Mouse (Mus musculus) forebrain, embryonic 11.5 days (tissue): Measurements from ENCODE around the gene Gm7971. TPM values are rescaled to one million over a fixed set of nuclear protein-coding genes. Genes with fewer than 3 reads are reported as not detected.
"Not testable (repeated sequence)": the region's sequence is repeated elsewhere in the genome, so short reads cannot be mapped to it uniquely, and the experiment has no call there.

Experiments
- ATAC-seq: fragments of 200-750 bp; cut with Nextera tagmentation; replicated peaks from 2 replicates; pipeline ENCODE4 v1.8.0; 2017; ENCODE audit warnings: moderate TSS enrichment; ENCODE audit not compliant: low FRiP score
- DNase-seq: peaks from one replicate; pipeline ENCODE4 v3.0.0-alpha.2; 2017; ENCODE audit warnings: low spot score
- H3K27ac ChIP-seq: fragments of 300-500 bp; sonication (generic); 2 replicates; pipeline ENCODE4 v1.5.1; 2014; ENCODE audit warnings: low read depth, low read length
- H3K27me3 ChIP-seq: fragments of 300-500 bp; sonication (generic); 2 replicates; pipeline ENCODE4 v1.6.1; 2014; ENCODE audit warnings: mild to moderate bottlenecking, low read length, mixed read lengths; ENCODE audit not compliant: control insufficient read depth, insufficient read depth
- H3K36me3 ChIP-seq: fragments of 300-500 bp; sonication (generic); 2 replicates; pipeline ENCODE4 v1.6.1; 2014; ENCODE audit warnings: mild to moderate bottlenecking, low read length, moderate library complexity, mixed read lengths; ENCODE audit not compliant: control insufficient read depth, insufficient read depth
- H3K4me1 ChIP-seq: fragments of 300-500 bp; sonication (generic); replicated peaks from 2 replicates; pipeline ENCODE4 v1.6.1; 2014; ENCODE audit warnings: low read length, mixed read lengths; ENCODE audit not compliant: control insufficient read depth, insufficient read depth
- H3K4me2 ChIP-seq: fragments of 300-500 bp; sonication (generic); 2 replicates; pipeline ENCODE4 v1.6.1; 2014; ENCODE audit warnings: low read depth, mild to moderate bottlenecking, low read length, moderate library complexity, mixed read lengths; ENCODE audit not compliant: severe bottlenecking
- H3K4me3 ChIP-seq: fragments of 300-500 bp; sonication (generic); 2 replicates; pipeline ENCODE4 v1.5.1; 2014; ENCODE audit warnings: low read depth, low read length
- H3K9ac ChIP-seq: fragments of 300-500 bp; sonication (generic); 2 replicates; pipeline ENCODE4 v1.6.1; 2014; ENCODE audit warnings: low read length
- H3K9me3 ChIP-seq: fragments of 300-500 bp; sonication (generic); 2 replicates; pipeline ENCODE4 v1.6.1; 2016; ENCODE audit warnings: low read length, mixed read lengths; ENCODE audit not compliant: control insufficient read depth
- WGBS: fragments of 180-500 bp; shearing (Covaris S2); extraction: QIAGEN DNeasy Blood & Tissue Kit; methylation state at CpG from one replicate; pipeline ENCODE4 v1.1.7; 2014; 5-methylcytosine and 5-hydroxymethylcytosine counted together
- polyA plus RNA-seq: library from polyadenylated mRNA; unstranded; fragments of >200 nt; fragmentation: Nextera tagmentation; extraction: Ambion mirVana; gene quantifications from 2 replicates; pipeline ENCODE4 v1.2.1, GENCODE M21; 2014

The Gm7971 gene
- not detected in 2 replicates for polyA plus RNA-seq

- DNase-seq, H3K4me1 ChIP-seq, H3K4me3 ChIP-seq, H3K4me2 ChIP-seq, H3K27ac ChIP-seq, ATAC-seq, H3K9ac ChIP-seq, H3K36me3 ChIP-seq, H3K27me3 ChIP-seq, H3K9me3 ChIP-seq: not testable (repeated sequence)
- no CpG with 5 or more reads among the region's 1 CpGs for WGBS
Measured at GRCm38 (mm10) chr5:95594775-95595174, at the start of gene Gm7971. Gene Gm7971 (minus strand): TSS chr5:95594875.

Other genes starting within 250 kb of the Gm7971 start
- not detected in 2 replicates for gene D5Ertd577e, start 138.1 kb downstream of the Gm7971 start, polyA plus RNA-seq
- gene Gm3286, start 84.1 kb downstream of the Gm7971 start, polyA plus RNA-seq, result not detected in 2 replicates
- not detected in 2 replicates for gene Gm7978, start 141.3 kb upstream of the Gm7971 start, polyA plus RNA-seq
- gene Gm7982, start 147.1 kb upstream of the Gm7971 start, polyA plus RNA-seq, result not detected in 2 replicates
- gene E330014E10Rik, start 181.1 kb upstream of the Gm7971 start, polyA plus RNA-seq, result not detected in 2 replicates